Mouse (Mus musculus): Measurements from ENCODE around the gene Foxn4. TPM values are rescaled to one million over a fixed set of nuclear protein-coding genes. Genes with fewer than 3 reads are reported as not detected.
A peak's percentile ranks its signal among the peaks of the same experiment; 100 is the strongest.

Gene Foxn4
- 0.12 and 0.31 TPM in 2 replicates for polyA plus RNA-seq (2015; fragmentation: Nextera tagmentation; extraction: Ambion mirVana)

DNA sequence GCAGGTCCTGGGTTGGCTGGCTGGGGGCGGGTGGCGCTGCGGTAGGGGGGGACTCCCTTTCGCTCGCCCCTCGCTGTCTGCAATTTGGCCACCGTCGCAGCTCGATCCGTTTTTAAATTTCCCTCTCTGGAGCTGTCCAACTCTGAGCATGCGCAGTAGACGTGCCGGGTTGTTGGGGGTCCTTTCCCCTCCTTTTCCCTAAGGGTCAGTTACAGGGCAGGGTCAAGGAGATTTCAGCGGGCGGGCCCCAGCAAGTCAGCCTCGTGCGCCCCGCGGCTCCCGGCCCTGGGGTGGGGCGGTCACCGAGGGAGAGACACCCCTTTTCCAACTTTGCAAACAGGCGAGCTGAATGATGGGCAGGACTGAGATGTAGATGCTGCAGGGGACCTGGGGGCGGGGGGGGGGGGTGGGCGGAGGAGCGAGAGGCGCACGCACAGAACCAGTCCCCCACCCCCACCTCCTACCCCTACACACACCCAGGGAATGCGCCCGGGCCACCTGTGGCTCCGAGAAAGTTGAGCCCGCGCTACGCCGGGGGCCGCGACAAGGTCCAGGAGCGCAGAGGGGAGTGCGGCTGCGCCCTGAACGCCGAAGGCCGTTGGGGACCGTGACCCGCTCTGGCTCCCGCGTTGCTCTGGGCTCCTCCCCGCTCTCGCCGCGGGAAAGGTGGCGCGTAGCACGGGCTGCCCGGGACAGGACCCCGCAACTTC is at the start of gene Foxn4:
Gene Foxn4 (minus strand): TSS at position 115 of the 710 bp plus-strand sequence.
- H3K9me3 ChIP-seq (replicated peaks) = no peaks in the 10 kb centered on the region
- H3K4me1 ChIP-seq = peaks cover 36% of the 10 kb centered on the region
- H3K27ac ChIP-seq = no peak within 1 kb of the TSS
- peak within 1 kb of the TSS; percentile 62 for H3K4me2 ChIP-seq
- no peaks in the 10 kb centered on the region for H3K36me3 ChIP-seq (ENCODE audit: poor library complexity, severe bottlenecking)
- peak within 1 kb of the TSS; percentile 37 for H3K4me3 ChIP-seq
- WGBS = under 1% methylated on average over 45 of the region's 56 CpGs
- ATAC-seq = no peak
- H3K9ac ChIP-seq = 0 out of 2 replicates have a peak within 1 kb of the TSS, but pooled peaks have one; percentile 2
- H3K27me3 ChIP-seq = peaks cover 99% of the 10 kb centered on the region

DNA sequence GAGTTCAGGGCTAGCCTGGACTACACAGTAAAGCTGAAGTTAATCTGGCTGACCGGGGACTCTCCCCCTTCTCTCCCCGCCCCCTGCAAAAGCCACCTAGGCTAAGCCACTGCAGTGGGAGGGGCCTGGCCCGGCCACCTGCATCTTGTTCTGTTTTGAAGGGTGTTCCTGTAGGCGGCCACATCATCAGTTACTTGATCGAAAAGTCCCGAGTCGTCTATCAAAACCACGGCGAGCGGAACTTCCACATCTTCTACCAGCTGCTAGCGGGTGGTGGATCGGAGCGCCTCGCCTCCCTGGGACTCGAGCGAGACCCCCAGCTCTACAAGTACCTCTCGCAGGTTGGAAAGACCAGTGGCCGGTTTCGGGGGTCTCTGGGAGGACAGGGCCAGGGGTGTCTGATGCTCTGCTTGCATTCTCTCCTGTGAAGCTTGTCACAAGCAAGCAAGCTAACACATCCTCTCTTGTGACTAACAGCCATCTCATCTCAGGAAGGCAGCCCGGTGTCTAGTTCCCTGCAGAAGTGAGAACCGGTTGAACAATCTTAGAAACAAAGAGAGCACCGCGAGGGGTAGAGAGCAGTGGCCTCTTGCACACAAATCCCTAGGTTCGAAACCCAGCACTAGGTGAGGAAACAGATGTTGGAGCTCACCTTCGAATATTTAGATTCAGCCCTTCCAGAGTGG is 49.6 kb upstream of the Foxn4 start:
- no peak overlapping the region for H3K4me2 ChIP-seq
- 62% methylated on average over 23 of the region's 25 CpGs for WGBS
- H3K9me3 ChIP-seq (replicated peaks) = no peaks in the 10 kb centered on the region
- H3K4me1 ChIP-seq = 0 out of 2 replicates have a peak, but pooled peaks cover 3% of the 10 kb centered on the region
- H3K4me3 ChIP-seq = no peak overlapping the region
- no peaks in the 10 kb centered on the region for H3K27me3 ChIP-seq
- no peak overlapping the region for H3K27ac ChIP-seq
- no peak for ATAC-seq
- H3K36me3 ChIP-seq (ENCODE audit: poor library complexity, severe bottlenecking) = no peaks in the 10 kb centered on the region
- no peak overlapping the region for H3K9ac ChIP-seq

DNA sequence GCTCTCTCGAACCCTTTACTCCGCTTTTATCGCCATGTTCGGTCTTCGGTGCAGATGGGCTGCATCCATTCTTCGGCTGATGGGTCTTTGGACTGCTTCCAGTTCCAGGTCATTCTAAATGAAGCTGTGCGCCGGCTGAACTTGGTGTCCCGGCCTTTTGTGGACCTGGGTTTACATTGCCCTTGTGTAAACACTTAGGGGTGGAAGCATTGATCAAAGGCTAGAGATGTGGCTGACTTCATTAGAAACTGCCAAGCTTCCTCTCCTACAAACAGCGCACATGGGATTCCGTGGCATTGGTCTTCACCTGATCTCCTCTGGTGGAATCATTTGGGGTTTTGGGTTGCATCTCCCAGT is 36.1 kb upstream of the Foxn4 start:
- Histone ChIP-seq H3K9me3 (replicated peaks) (no peaks in the 10 kb centered on the region), H3K4me3 (no peak overlapping the region), H3K9ac (no peak overlapping the region), H3K4me1 (peaks cover under 1% of the 10 kb centered on the region; the same call in 1 of the 2 replicates), H3K27ac (no peak overlapping the region), H3K36me3 (ENCODE audit: poor library complexity, severe bottlenecking) (no peaks in the 10 kb centered on the region), H3K4me2 (peak overlapping the region; percentile 17; the same call in 1 of the 2 replicates), H3K27me3 (0 out of 2 replicates have a peak, but pooled peaks cover 2% of the 10 kb centered on the region)
- ATAC-seq = no peak
- WGBS = 60% methylated on average over 11 of the region's 11 CpGs

DNA sequence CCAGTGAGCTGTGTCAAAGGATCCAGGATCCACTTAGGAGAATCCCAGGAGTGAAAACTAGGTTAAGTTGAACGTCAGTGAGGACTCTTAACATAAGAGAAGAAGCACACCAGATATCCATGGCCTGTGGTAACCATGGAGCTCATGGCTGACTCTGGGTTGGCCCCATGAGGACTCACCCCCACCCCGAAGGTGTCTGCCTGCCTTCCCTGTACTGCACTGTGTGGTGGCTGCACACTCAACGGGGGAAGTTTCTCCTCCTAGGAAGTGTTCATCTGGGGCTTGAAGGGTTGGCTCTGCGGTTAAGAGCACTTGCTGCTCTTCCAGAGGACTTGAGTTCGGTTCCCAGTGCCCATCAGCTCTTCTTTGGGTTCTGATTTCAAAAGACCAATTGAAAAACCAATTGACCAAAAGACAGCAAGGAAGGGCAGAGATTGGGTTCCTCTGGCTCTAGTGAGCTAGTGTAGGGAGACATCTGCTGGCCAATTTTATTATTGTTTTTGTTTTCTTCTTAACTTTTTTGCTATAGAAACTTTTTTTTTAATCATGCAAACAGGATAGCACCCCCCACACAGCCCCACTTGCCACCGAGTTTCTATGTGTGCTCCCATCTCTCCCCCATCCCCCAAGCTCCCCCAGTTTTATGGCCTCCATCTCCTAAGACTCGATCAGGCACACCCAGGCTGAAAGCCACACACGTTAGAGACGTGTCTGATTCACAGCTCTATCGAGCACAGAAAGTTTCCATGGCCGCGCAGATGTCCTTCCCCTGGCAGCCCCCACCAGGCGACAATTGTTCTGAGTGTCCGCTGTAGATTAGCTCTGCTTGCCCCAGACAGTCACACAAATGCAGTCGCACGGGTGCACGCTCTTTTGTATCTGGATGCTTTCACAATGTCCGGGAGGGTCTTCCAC is 35.4 kb upstream of the Foxn4 start:
- Histone ChIP-seq H3K4me2 (peak overlapping the region; percentile 17; the same call in 1 of the 2 replicates), H3K9me3 (replicated peaks) (no peaks in the 10 kb centered on the region), H3K27me3 (peaks cover 3% of the 10 kb centered on the region; the same call in 1 of the 2 replicates), H3K9ac (no peak overlapping the region), H3K4me3 (no peak overlapping the region), H3K27ac (no peak overlapping the region), H3K36me3 (ENCODE audit: poor library complexity, severe bottlenecking) (no peaks in the 10 kb centered on the region), H3K4me1 (no peaks in the 10 kb centered on the region)
- ATAC-seq = no peak; the same call in 1 of the 2 replicates
- 42% methylated on average over 18 of the region's 18 CpGs for WGBS

DNA sequence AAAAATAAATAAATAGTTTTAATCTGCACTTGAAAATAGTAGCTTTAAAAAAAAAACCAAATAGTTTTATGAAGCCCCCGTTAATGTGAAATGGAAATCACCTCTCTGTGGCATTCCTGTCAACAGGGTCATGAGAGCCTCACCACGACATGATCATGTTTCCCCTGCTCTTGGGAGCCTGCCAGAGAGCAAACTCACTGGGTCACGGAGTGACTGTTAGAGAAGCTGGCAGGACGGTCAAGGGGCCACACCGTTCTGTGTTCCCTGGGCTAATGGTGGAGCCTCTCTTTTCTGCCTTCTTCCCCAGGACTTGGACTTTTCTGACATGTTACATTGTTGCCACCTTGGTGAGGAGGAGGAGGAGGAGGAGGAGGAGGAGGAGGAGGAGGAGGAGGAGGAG is 32.9 kb upstream of the Foxn4 start:
- Histone ChIP-seq H3K4me1 (no peaks in the 10 kb centered on the region), H3K27ac (no peak overlapping the region), H3K27me3 (peaks cover 22% of the 10 kb centered on the region), H3K9me3 (replicated peaks) (no peaks in the 10 kb centered on the region), H3K36me3 (ENCODE audit: poor library complexity, severe bottlenecking) (no peaks in the 10 kb centered on the region), H3K4me2 (no peak overlapping the region), H3K4me3 (no peak overlapping the region), H3K9ac (no peak overlapping the region)
- WGBS = 78% methylated on average over 5 of the region's 5 CpGs
- no peak for ATAC-seq

DNA sequence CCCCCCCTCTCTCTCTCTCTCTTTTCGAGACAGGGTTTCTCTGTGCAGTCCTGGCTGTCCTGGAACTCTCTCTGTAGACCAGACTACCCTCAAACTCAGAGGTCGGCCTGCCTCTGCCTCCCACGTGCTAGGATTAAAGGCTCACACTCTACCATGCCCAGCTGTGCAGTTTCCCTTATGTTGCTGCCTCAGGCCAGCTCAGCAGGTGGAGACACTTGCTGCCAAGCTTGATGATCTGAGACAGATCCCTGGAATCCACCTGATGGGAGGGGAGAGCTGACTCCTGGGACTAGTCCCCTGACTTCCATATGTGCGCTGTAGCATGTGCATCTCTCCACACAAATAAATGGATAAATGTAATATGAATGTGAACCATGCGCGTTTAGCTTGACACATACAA is 29.6 kb upstream of the Foxn4 start:
- Histone ChIP-seq H3K4me3 (no peak overlapping the region), H3K9me3 (replicated peaks) (no peaks in the 10 kb centered on the region), H3K27ac (no peak overlapping the region), H3K4me1 (peaks cover 22% of the 10 kb centered on the region), H3K36me3 (ENCODE audit: poor library complexity, severe bottlenecking) (no peaks in the 10 kb centered on the region), H3K27me3 (peaks cover 34% of the 10 kb centered on the region), H3K4me2 (no peak overlapping the region), H3K9ac (no peak overlapping the region)
- WGBS = 69% methylated on average over 6 of the region's 6 CpGs
- no peak for ATAC-seq

DNA sequence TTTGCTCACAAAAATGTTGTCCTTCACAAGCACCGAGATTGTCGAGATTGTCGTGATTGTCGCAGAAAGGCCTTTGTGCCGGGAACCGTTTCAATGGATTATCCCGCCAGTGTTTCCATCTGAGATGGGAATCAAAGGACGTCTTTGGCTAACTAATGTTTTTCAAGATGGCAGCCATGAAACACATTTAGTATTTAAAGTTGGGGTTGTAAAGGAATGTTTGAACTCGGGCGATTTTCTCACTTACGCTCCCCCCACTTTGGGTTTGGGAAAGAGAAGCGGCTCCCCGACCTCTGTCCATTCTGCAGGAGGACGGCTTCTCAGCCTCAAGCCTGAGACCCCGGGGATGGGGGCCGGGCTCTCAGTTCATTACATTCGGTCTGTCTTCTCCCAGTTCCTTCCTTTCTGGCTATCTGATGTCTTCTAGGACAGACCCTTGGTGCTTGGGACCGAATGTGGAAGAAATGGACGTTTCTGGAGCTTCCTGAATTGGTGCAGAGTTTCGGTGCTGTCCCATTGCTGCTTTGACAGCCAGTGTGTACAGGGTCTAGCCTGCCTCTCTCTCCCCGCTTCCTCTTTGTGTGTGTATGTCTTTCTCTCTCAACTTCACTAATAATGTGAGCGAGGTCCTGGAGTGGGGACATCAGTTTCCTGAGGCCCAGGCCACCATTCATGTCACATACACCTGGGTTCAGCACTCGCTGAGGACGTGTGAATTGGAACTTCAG is 26.4 kb upstream of the Foxn4 start:
- Histone ChIP-seq H3K9ac (no peak overlapping the region), H3K9me3 (replicated peaks) (no peaks in the 10 kb centered on the region), H3K4me2 (0 out of 2 replicates have a peak overlapping the region, but pooled peaks have one; percentile 43), H3K4me3 (no peak overlapping the region), H3K4me1 (peaks cover 42% of the 10 kb centered on the region), H3K36me3 (ENCODE audit: poor library complexity, severe bottlenecking) (no peaks in the 10 kb centered on the region), H3K27ac (0 out of 2 replicates have a peak overlapping the region, but pooled peaks have one; percentile 45), H3K27me3 (peaks cover 34% of the 10 kb centered on the region)
- WGBS = 43% methylated on average over 24 of the region's 24 CpGs
- ATAC-seq = no peak

DNA sequence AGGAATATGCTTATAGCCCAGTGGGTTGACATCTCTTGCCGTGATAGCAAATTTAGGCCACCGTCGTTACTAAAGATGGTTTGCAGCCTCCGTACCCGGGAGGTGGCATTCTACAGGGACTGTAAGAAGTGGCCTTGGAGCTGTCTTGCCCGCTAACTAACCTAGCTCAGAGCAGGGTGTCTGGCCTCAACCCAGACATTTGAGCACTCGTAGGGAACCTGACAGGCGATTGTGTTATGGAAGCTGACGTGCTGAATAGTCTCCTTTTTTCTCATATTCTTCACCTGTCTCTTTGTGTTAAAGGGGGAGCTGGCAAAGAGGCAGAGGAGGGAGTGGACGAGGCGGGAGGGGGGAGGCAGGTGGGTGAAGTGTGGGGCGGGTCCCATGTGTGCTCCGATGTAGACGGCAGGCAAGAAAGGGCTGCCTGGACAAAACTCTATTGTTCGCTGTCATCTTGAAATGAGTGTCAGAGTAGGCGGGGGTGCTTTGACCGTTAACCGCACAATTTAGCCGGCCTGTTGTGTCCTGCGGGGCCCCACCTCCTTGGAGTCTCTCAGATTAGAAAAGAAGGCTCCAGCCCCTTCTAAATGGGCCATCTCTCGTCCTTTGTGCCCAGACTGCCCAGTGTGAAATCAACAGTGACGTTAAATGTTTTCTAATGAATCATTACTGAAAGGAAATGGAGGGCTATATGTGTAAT is 25.7 kb upstream of the Foxn4 start:
- Histone ChIP-seq H3K4me2 (peak overlapping the region; percentile 43), H3K36me3 (ENCODE audit: poor library complexity, severe bottlenecking) (no peaks in the 10 kb centered on the region), H3K4me1 (peaks cover 42% of the 10 kb centered on the region), H3K9ac (no peak overlapping the region; the same call in 1 of the 2 replicates), H3K4me3 (no peak overlapping the region), H3K9me3 (replicated peaks) (no peaks in the 10 kb centered on the region), H3K27me3 (peaks cover 31% of the 10 kb centered on the region), H3K27ac (peak overlapping the region; percentile 45; the same call in 1 of the 2 replicates)
- WGBS = 12% methylated on average over 22 of the region's 22 CpGs
- 0 out of 2 replicates have a peak, but pooled peaks have one; percentile 45 for ATAC-seq

DNA sequence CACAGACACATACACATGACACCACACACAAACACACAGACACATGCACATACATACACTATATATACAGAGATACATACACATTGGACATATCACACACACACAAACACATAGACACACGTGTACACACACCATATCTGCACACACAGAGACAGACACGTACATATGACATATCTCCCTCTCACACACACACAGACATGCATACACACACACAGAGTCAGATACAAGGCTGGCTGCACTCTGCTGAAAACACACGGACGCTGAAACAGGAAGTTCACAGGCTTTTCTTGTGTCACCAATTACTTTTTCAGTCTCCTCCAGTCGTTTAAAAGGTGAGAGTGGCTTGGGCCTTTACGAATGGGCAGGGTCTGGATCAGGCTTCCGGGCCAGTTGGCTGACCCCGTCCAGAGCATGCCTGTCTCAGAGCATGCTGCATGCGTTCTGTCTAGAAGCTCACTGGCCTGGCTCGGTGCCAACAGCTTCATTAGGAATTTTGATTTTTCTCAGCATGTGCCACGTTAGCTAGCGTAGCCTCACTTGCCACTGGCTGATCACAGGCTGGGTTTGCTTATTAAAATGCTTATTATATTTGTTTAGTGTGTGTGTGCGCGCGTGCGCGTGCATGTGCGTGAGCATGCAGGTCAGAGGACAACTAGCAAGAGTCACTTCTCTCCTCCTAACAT is 24.7 kb upstream of the Foxn4 start:
- Histone ChIP-seq H3K36me3 (ENCODE audit: poor library complexity, severe bottlenecking) (no peaks in the 10 kb centered on the region), H3K9me3 (replicated peaks) (no peaks in the 10 kb centered on the region), H3K9ac (no peak overlapping the region), H3K27me3 (peaks cover 27% of the 10 kb centered on the region), H3K4me2 (0 out of 2 replicates have a peak overlapping the region, but pooled peaks have one; percentile 0), H3K27ac (peak overlapping the region; percentile 5; the same call in 1 of the 2 replicates), H3K4me3 (no peak overlapping the region), H3K4me1 (peaks cover 45% of the 10 kb centered on the region)
- ATAC-seq = no peak; the same call in 1 of the 2 replicates
- 44% methylated on average over 18 of the region's 18 CpGs for WGBS

Data from forebrain, embryonic 13.5 days (tissue).